ENCODE assay signal across 13 mouse cellular contexts in the genomic region with DNA sequence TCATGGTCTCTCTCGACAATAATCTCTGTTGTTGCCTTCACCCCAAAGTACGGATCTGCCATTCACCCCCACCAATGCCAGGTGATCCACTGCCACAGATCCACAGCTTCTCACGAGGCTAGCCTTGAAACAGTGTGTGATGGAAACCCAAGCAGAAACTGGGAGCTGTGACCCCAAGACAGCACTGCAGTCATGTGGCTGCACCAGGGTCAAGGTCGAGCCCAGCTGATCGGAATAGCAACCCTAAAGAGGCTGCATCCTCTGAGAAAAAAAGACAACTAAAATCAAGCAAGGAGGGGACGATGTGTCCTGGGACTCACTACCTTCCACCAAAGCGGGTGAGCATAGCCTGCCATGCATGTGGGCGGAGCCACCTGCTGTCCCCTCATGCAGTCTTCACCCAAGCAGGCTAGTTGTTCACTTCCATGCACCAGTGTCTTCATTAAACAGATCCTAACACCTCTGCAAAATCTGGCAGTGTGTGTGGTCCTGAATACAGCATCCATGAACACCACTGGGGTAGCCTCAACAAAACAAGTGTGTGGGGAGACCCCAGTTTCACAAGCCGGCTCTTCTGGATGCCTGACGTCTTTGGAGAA. TPM values are rescaled to one million over a fixed set of nuclear protein-coding genes. Genes with fewer than 3 reads are reported as not detected.
DNase-seq lines count a peak whose midpoint lies in the region; ATAC-seq lines count a peak whose summit lies in the region.
"Had no signal": no experiment of that assay in that cellular context is flagged by ENCODE, and none has a peak within 500 bp of the region (broad histone marks: within the 10 kb centered on the region; RNA-seq: fewer than 3 reads in every experiment).

No protein-coding gene starts in this region.

- peaks cover 19% of the 10 kb centered on the region for H3K4me1 ChIP-seq in hindbrain, embryonic 12.5 days
- H3K4me1 ChIP-seq in hindbrain, embryonic 16.5 days (ENCODE audit: control insufficient read depth, insufficient read depth, low read depth, low read length) = peaks cover 20% of the 10 kb centered on the region
- H3K4me1 ChIP-seq in neural tube, embryonic 12.5 days = peaks cover 19% of the 10 kb centered on the region
- peaks cover 62% of the 10 kb centered on the region for H3K4me1 ChIP-seq in stomach, embryonic 15.5 days

- H3K4me2 ChIP-seq in hindbrain, embryonic 12.5 days (replicated peaks) = no peak overlapping the region
- H3K4me2 ChIP-seq in hindbrain, embryonic 16.5 days (ENCODE audit: low read length) = no peak overlapping the region
- no peak overlapping the region for H3K4me2 ChIP-seq in neural tube, embryonic 12.5 days (replicated peaks)
- no peak overlapping the region for H3K4me2 ChIP-seq in stomach, embryonic 15.5 days
- H3K4me2 ChIP-seq: heart, embryonic 11.5 days; liver, embryonic 11.5 days had no signal

- H3K27ac ChIP-seq in hindbrain, embryonic 12.5 days = no peak overlapping the region
- H3K27ac ChIP-seq in hindbrain, embryonic 16.5 days (ENCODE audit: low read depth, low read length) = no peak overlapping the region
- H3K27ac ChIP-seq in neural tube, embryonic 12.5 days = no peak overlapping the region
- H3K27ac ChIP-seq in stomach, embryonic 15.5 days = peak overlapping the region; percentile 26; the same call in 1 of the 2 replicates

- no peaks in the 10 kb centered on the region for H3K27me3 ChIP-seq in hindbrain, embryonic 12.5 days
- H3K27me3 ChIP-seq in hindbrain, embryonic 16.5 days (replicated peaks; ENCODE audit: control insufficient read depth, insufficient read depth, low read length) = no peaks in the 10 kb centered on the region; the same call in 1 of the 2 replicates
- no peaks in the 10 kb centered on the region for H3K27me3 ChIP-seq in neural tube, embryonic 12.5 days (replicated peaks)
- no peaks in the 10 kb centered on the region for H3K27me3 ChIP-seq in stomach, embryonic 15.5 days (replicated peaks)

- ATAC-seq in hindbrain, embryonic 12.5 days (ENCODE audit: low FRiP score) = peak; percentile 25; the same call in 1 of the 2 replicates
- no peak for ATAC-seq in hindbrain, embryonic 16.5 days
- peak; percentile 23; the same call in 1 of the 2 replicates for ATAC-seq in neural tube, embryonic 12.5 days (ENCODE audit: low FRiP score, low read depth)
- ATAC-seq in stomach, embryonic 15.5 days (ENCODE audit: insufficient read depth, low FRiP score, low read depth) = no peak

- no peaks in the 10 kb centered on the region for H3K36me3 ChIP-seq in hindbrain, embryonic 12.5 days
- no peaks in the 10 kb centered on the region for H3K36me3 ChIP-seq in hindbrain, embryonic 16.5 days (ENCODE audit: control insufficient read depth, insufficient read depth, low read length)
- no peaks in the 10 kb centered on the region for H3K36me3 ChIP-seq in neural tube, embryonic 12.5 days
- H3K36me3 ChIP-seq in stomach, embryonic 15.5 days = peaks cover 4% of the 10 kb centered on the region; the same call in 1 of the 2 replicates
- H3K36me3 ChIP-seq: G1E had no signal

- no peaks in the 10 kb centered on the region for H3K9me3 ChIP-seq in hindbrain, embryonic 12.5 days (replicated peaks)
- no peaks in the 10 kb centered on the region for H3K9me3 ChIP-seq in hindbrain, embryonic 16.5 days (ENCODE audit: control insufficient read depth, low read length)
- H3K9me3 ChIP-seq in neural tube, embryonic 12.5 days = no peaks in the 10 kb centered on the region
- no peaks in the 10 kb centered on the region for H3K9me3 ChIP-seq in stomach, embryonic 15.5 days

- DNase-seq in adrenal gland, adult (ENCODE audit: inconsistent age in 2 of 2, low spot score in 1 of 2) = peak; percentile 65 to 67
- no peak for DNase-seq in adrenal gland, adult 8-10 months
- DNase-seq in neural tube, embryonic 10.5 days (ENCODE audit: extremely low spot score, low spot score) = no peak
- no peak for DNase-seq in spleen, postnatal 36 days (ENCODE audit: low spot score in 2 of 2)
- DNase-seq: cerebellum, postnatal 14 days; thymus, postnatal 4 days had no signal

- no peak overlapping the region for H3K9ac ChIP-seq in hindbrain, embryonic 12.5 days
- H3K9ac ChIP-seq in hindbrain, embryonic 16.5 days (ENCODE audit: low read depth, low read length) = no peak overlapping the region
- H3K9ac ChIP-seq in neural tube, embryonic 12.5 days = no peak overlapping the region
- H3K9ac ChIP-seq in stomach, embryonic 15.5 days = no peak overlapping the region

- 71% methylated on average over 10 of the region's 10 CpGs for WGBS in hindbrain, embryonic 12.5 days
- WGBS in hindbrain, embryonic 16.5 days = 69% methylated on average over 10 of the region's 10 CpGs
- 75% methylated on average over 10 of the region's 10 CpGs for WGBS in neural tube, embryonic 12.5 days
- WGBS in stomach, embryonic 15.5 days = 75% methylated on average over 10 of the region's 10 CpGs

- no peak overlapping the region for H3K4me3 ChIP-seq in hindbrain, embryonic 12.5 days
- no peak overlapping the region for H3K4me3 ChIP-seq in hindbrain, embryonic 16.5 days (ENCODE audit: low read length)
- no peak overlapping the region for H3K4me3 ChIP-seq in neural tube, embryonic 12.5 days
- no peak overlapping the region for H3K4me3 ChIP-seq in stomach, embryonic 15.5 days (replicated peaks)

RNA-seq across cellular contexts. Expression of gene Tns3, which starts 12.1 kb away (rescaled TPM):
- 100 to 1,000 TPM in 1 of 4 experiments, 10 to 100 TPM in 3; 52.3 to 101 (median 81.1) TPM for total RNA-seq in adrenal gland, adult 8-10 months (2022)
- 15.9 and 16.8 TPM in 2 replicates for polyA plus RNA-seq in hindbrain, embryonic 12.5 days (2016; fragmentation: Nextera tagmentation; extraction: Ambion mirVana)
- 7.5 and 8.6 TPM in 2 replicates for polyA plus RNA-seq in hindbrain, embryonic 16.5 days (2015; fragmentation: Nextera tagmentation; extraction: Ambion mirVana)
- 12.4 and 12.6 TPM in 2 replicates for polyA plus RNA-seq in neural tube, embryonic 12.5 days (2016; fragmentation: Nextera tagmentation; extraction: Ambion mirVana)
- 26.9 and 28.9 TPM in 2 replicates for polyA plus RNA-seq in stomach, embryonic 15.5 days (2015; fragmentation: Nextera tagmentation; extraction: Ambion mirVana)
- polyA plus RNA-seq: G1E had no signal

Comparison
In these comparisons a context has a peak if more than half of its experiments do, and no peak if none do; other contexts are left out.
1. DNase-seq: peak in adrenal gland, adult (2 of 2); none in adrenal gland, adult 8-10 months (single experiment), neural tube, embryonic 10.5 days (single experiment) and spleen, postnatal 36 days (0 of 2).
2. ATAC-seq: peak in hindbrain, embryonic 12.5 days (single experiment) and neural tube, embryonic 12.5 days (single experiment); none in hindbrain, embryonic 16.5 days (single experiment) and stomach, embryonic 15.5 days (single experiment).